Mouse (Mus musculus) liver, adult 2 months (tissue): ENCODE results near the gene Wdhd1.

Source experiments
- CTCF ChIP-seq: fragments of 200-500 bp; IDR thresholded peaks from 2 replicates; pipeline ENCODE4 v1.5.1; 2011; ENCODE audit warnings: low read depth, low read length, control low read depth
- POLR2A ChIP-seq: fragments of 200-500 bp; IDR thresholded peaks from 2 replicates; pipeline ENCODE4 v1.6.1; 2011; ENCODE audit warnings: low read length, control low read depth; ENCODE audit not compliant: insufficient read depth; ENCODE audit errors: extremely low read depth

- TF ChIP-seq POLR2A (no peak), CTCF (no peak)
These were observed 2.9 kb downstream of the Wdhd1 start for GRCm38 (mm10) chr14:47273751-47274150.
